Mouse (Mus musculus): Measurements from ENCODE around the gene Ugt1a8. TPM values are rescaled to one million over a fixed set of nuclear protein-coding genes. Genes with fewer than 3 reads are reported as not detected.
"Not testable (repeated sequence)": the region's sequence is repeated elsewhere in the genome, so short reads cannot be mapped to it uniquely, and the experiment has no call there.

The Ugt1a8 gene
- polyA plus RNA-seq, 1 experiment from 2014 or later, result not detected

- H3K27ac ChIP-seq (ENCODE audit: low read depth, low read length), result no peak overlapping the region
- no peaks in the 10 kb centered on the region for H3K27me3 ChIP-seq (replicated peaks; ENCODE audit: control insufficient read depth, insufficient read depth, low read length)
- no peaks in the 10 kb centered on the region for H3K36me3 ChIP-seq (ENCODE audit: control insufficient read depth, insufficient read depth, low read length)
- no peak for ATAC-seq
- H3K9me3 ChIP-seq (ENCODE audit: control insufficient read depth, low read length), result peaks cover 27% of the 10 kb centered on the region
- H3K9ac ChIP-seq (ENCODE audit: low read depth, low read length), result no peak overlapping the region
- H3K4me3 ChIP-seq (ENCODE audit: low read length), result no peak overlapping the region
- H3K4me2 ChIP-seq (ENCODE audit: low read length), result no peak overlapping the region
- H3K4me1 ChIP-seq (ENCODE audit: control insufficient read depth, insufficient read depth, low read depth, low read length), result no peaks in the 10 kb centered on the region
Measured at GRCm38 (mm10) chr1:88220336-88220735, 132.7 kb downstream of the Ugt1a8 start.

- no peak for ATAC-seq
Measured at GRCm38 (mm10) chr1:88222216-88222615, 134.6 kb downstream of the Ugt1a8 start.

GRCm38 (mm10) chr1:88223011-88223515 lies 135.4 kb downstream of the Ugt1a8 start:
- not testable (repeated sequence) for H3K4me1 ChIP-seq (ENCODE audit: control insufficient read depth, insufficient read depth, low read depth, low read length); H3K27ac ChIP-seq (ENCODE audit: low read depth, low read length); H3K9ac ChIP-seq (ENCODE audit: low read depth, low read length); H3K4me2 ChIP-seq (ENCODE audit: low read length); H3K36me3 ChIP-seq (ENCODE audit: control insufficient read depth, insufficient read depth, low read length); H3K4me3 ChIP-seq (ENCODE audit: low read length); H3K27me3 ChIP-seq (replicated peaks; ENCODE audit: control insufficient read depth, insufficient read depth, low read length); ATAC-seq
- peaks cover 31% of the 10 kb centered on the region for H3K9me3 ChIP-seq (ENCODE audit: control insufficient read depth, low read length)

More at GRCm38 (mm10) chr1:88222216-88222615, 134.6 kb downstream of the Ugt1a8 start:
- WGBS, result 47% methylated on average over 2 of the region's 2 CpGs
- H3K9me3 ChIP-seq (ENCODE audit: control insufficient read depth, low read length), result peaks cover 28% of the 10 kb centered on the region
- H3K4me2 ChIP-seq (ENCODE audit: low read length), result no peak overlapping the region
- no peak overlapping the region for H3K9ac ChIP-seq (ENCODE audit: low read depth, low read length)
- no peaks in the 10 kb centered on the region for H3K4me1 ChIP-seq (ENCODE audit: control insufficient read depth, insufficient read depth, low read depth, low read length)
- no peaks in the 10 kb centered on the region for H3K36me3 ChIP-seq (ENCODE audit: control insufficient read depth, insufficient read depth, low read length)
- H3K27me3 ChIP-seq (replicated peaks; ENCODE audit: control insufficient read depth, insufficient read depth, low read length), result no peaks in the 10 kb centered on the region
- H3K27ac ChIP-seq (ENCODE audit: low read depth, low read length), result no peak overlapping the region
- no peak overlapping the region for H3K4me3 ChIP-seq (ENCODE audit: low read length)

- no peak overlapping the region for H3K9ac ChIP-seq (ENCODE audit: low read depth, low read length)
- no peak overlapping the region for H3K4me2 ChIP-seq (ENCODE audit: low read length)
- no peak overlapping the region for H3K4me3 ChIP-seq (ENCODE audit: low read length)
- H3K27ac ChIP-seq (ENCODE audit: low read depth, low read length), result no peak overlapping the region
- 54% methylated on average over 1 of the region's 1 CpGs for WGBS
- H3K36me3 ChIP-seq (ENCODE audit: control insufficient read depth, insufficient read depth, low read length), result no peaks in the 10 kb centered on the region
- no peaks in the 10 kb centered on the region for H3K4me1 ChIP-seq (ENCODE audit: control insufficient read depth, insufficient read depth, low read depth, low read length)
- peaks cover 36% of the 10 kb centered on the region for H3K9me3 ChIP-seq (ENCODE audit: control insufficient read depth, low read length)
- ATAC-seq, result no peak
- no peaks in the 10 kb centered on the region for H3K27me3 ChIP-seq (replicated peaks; ENCODE audit: control insufficient read depth, insufficient read depth, low read length)
Measured at GRCm38 (mm10) chr1:88223591-88223990, 136.0 kb downstream of the Ugt1a8 start.

- no peak for ATAC-seq
Measured at GRCm38 (mm10) chr1:88224029-88224776, 136.6 kb downstream of the Ugt1a8 start.

GRCm38 (mm10) chr1:88225301-88225700 lies 137.7 kb downstream of the Ugt1a8 start:
- not testable (repeated sequence) for H3K27me3 ChIP-seq (replicated peaks; ENCODE audit: control insufficient read depth, insufficient read depth, low read length); H3K36me3 ChIP-seq (ENCODE audit: control insufficient read depth, insufficient read depth, low read length); H3K9ac ChIP-seq (ENCODE audit: low read depth, low read length); H3K4me1 ChIP-seq (ENCODE audit: control insufficient read depth, insufficient read depth, low read depth, low read length); H3K4me2 ChIP-seq (ENCODE audit: low read length); H3K27ac ChIP-seq (ENCODE audit: low read depth, low read length); H3K4me3 ChIP-seq (ENCODE audit: low read length); ATAC-seq
- 41% methylated on average over 2 of the region's 2 CpGs for WGBS
- peaks cover 53% of the 10 kb centered on the region for H3K9me3 ChIP-seq (ENCODE audit: control insufficient read depth, low read length)

More at GRCm38 (mm10) chr1:88224029-88224776, 136.6 kb downstream of the Ugt1a8 start:
- H3K4me1 ChIP-seq (ENCODE audit: control insufficient read depth, insufficient read depth, low read depth, low read length), result no peaks in the 10 kb centered on the region
- 68% methylated on average over 2 of the region's 2 CpGs for WGBS
- H3K4me3 ChIP-seq (ENCODE audit: low read length), result no peak overlapping the region
- no peak overlapping the region for H3K9ac ChIP-seq (ENCODE audit: low read depth, low read length)
- no peak overlapping the region for H3K4me2 ChIP-seq (ENCODE audit: low read length)
- peaks cover 42% of the 10 kb centered on the region for H3K9me3 ChIP-seq (ENCODE audit: control insufficient read depth, low read length)
- no peak overlapping the region for H3K27ac ChIP-seq (ENCODE audit: low read depth, low read length)
- no peaks in the 10 kb centered on the region for H3K36me3 ChIP-seq (ENCODE audit: control insufficient read depth, insufficient read depth, low read length)
- no peaks in the 10 kb centered on the region for H3K27me3 ChIP-seq (replicated peaks; ENCODE audit: control insufficient read depth, insufficient read depth, low read length)

- Histone ChIP-seq H3K36me3 (ENCODE audit: control insufficient read depth, insufficient read depth, low read length) (no peaks in the 10 kb centered on the region), H3K27ac (ENCODE audit: low read depth, low read length) (no peak overlapping the region), H3K27me3 (replicated peaks; ENCODE audit: control insufficient read depth, insufficient read depth, low read length) (no peaks in the 10 kb centered on the region), H3K4me3 (ENCODE audit: low read length) (no peak overlapping the region), H3K4me2 (ENCODE audit: low read length) (no peak overlapping the region), H3K4me1 (ENCODE audit: control insufficient read depth, insufficient read depth, low read depth, low read length) (no peaks in the 10 kb centered on the region), H3K9me3 (ENCODE audit: control insufficient read depth, low read length) (peaks cover 57% of the 10 kb centered on the region), H3K9ac (ENCODE audit: low read depth, low read length) (no peak overlapping the region)
- ATAC-seq, result no peak
Measured at GRCm38 (mm10) chr1:88225741-88226140, 138.1 kb downstream of the Ugt1a8 start.

GRCm38 (mm10) chr1:88226670-88227379 lies 139.2 kb downstream of the Ugt1a8 start, which contains the start of gene Mroh2a:
Mroh2a (plus strand) TSS chr1:88226986.
- WGBS, result 59% methylated on average over 5 of the region's 5 CpGs
- Histone ChIP-seq H3K4me1 (ENCODE audit: control insufficient read depth, insufficient read depth, low read depth, low read length) (no peaks in the 10 kb centered on the region), H3K9me3 (ENCODE audit: control insufficient read depth, low read length) (peaks cover 68% of the 10 kb centered on the region), H3K9ac (ENCODE audit: low read depth, low read length) (no peak within 1 kb of the TSS), H3K4me3 (ENCODE audit: low read length) (no peak within 1 kb of the TSS), H3K4me2 (ENCODE audit: low read length) (no peak within 1 kb of the TSS), H3K27ac (ENCODE audit: low read depth, low read length) (no peak within 1 kb of the TSS), H3K27me3 (replicated peaks; ENCODE audit: control insufficient read depth, insufficient read depth, low read length) (no peaks in the 10 kb centered on the region), H3K36me3 (ENCODE audit: control insufficient read depth, insufficient read depth, low read length) (no peaks in the 10 kb centered on the region)
- ATAC-seq, result no peak

GRCm38 (mm10) chr1:88227482-88227881 lies 139.9 kb downstream of the Ugt1a8 start:
- no peaks in the 10 kb centered on the region for H3K27me3 ChIP-seq (replicated peaks; ENCODE audit: control insufficient read depth, insufficient read depth, low read length)
- peaks cover 71% of the 10 kb centered on the region for H3K9me3 ChIP-seq (ENCODE audit: control insufficient read depth, low read length)
- no peak overlapping the region for H3K27ac ChIP-seq (ENCODE audit: low read depth, low read length)
- 56% methylated on average over 2 of the region's 2 CpGs for WGBS
- H3K9ac ChIP-seq (ENCODE audit: low read depth, low read length), result no peak overlapping the region
- H3K4me2 ChIP-seq (ENCODE audit: low read length), result no peak overlapping the region
- H3K36me3 ChIP-seq (ENCODE audit: control insufficient read depth, insufficient read depth, low read length), result no peaks in the 10 kb centered on the region
- H3K4me1 ChIP-seq (ENCODE audit: control insufficient read depth, insufficient read depth, low read depth, low read length), result no peaks in the 10 kb centered on the region
- no peak overlapping the region for H3K4me3 ChIP-seq (ENCODE audit: low read length)
- no peak for ATAC-seq

Data from hindbrain, embryonic 16.5 days (tissue).